Comparison of ENCODE assay signal across 8 mouse cellular contexts in the genomic region with DNA sequence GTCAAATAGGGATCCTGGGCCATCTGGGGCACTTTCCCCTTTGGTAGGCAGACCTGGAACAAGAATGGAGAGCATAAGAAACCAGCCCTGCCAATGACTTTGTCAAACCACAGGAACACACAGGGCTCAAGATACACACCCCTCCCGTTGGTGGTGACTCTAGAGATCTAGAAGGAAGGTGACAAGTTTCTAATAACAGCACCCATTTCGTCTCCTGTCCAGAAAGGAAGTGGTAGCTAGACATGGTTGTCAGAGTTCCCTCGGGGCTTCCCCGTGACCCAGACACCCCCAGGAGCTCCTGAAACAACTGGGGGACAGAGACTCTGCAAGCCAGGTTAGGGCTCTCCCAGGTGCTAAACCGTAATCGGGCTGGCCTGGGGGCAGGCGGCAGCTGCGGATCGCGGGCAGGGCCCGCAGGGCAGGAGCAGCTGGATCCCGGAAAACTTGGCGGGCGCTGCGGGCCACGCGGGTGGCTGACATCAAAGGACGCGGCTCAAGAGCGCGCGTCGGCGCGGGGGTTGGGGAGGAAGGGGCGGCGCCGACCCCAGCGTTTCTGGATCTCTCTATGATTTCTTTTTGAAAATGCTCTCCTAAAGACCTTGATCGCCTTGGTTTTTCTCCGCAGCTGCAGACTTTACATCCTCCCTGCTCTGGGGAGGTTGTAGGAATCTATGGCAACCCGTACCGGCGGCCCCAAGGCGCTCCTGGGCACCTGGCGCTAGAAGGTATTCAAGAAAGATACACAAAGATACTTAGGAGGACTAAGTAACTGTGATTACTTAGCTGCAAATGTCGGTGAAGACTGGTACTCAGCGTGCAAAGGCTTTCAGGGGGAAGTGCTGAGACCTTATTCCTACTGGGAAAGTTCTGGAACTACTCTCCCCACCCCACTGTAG.
DNase-seq lines count a peak whose midpoint lies in the region; ATAC-seq lines count a peak whose summit lies in the region.

No protein-coding gene starts in this region.

- intact Hi-C loops in heart, postnatal 14 days (cut with DNase I), result no loop called here

- peak; percentile 24 for DNase-seq in adrenal gland, adult 2 months
- DNase-seq in adrenal gland, adult 18-20 months (ENCODE audit: low spot score in 2 of 2), result no peak
- DNase-seq in right cerebral cortex, postnatal 14 days, result peak; percentile 13
- DNase-seq in right cerebral cortex, postnatal 25 days, result no peak
- DNase-seq in heart, postnatal 14 days, result peak; percentile 22
- peak; percentile 38 for DNase-seq in liver, embryonic 11.5 days (ENCODE audit: low spot score)
- peak; percentile 42 for DNase-seq in neural tube, embryonic 11.5 days (ENCODE audit: low spot score)
- no peak for DNase-seq in adipocyte (ENCODE audit: low spot score)

- 2% methylated on average over 38 of the region's 38 CpGs for WGBS in liver, embryonic 11.5 days
- WGBS in neural tube, embryonic 11.5 days, result 2% methylated on average over 38 of the region's 38 CpGs

- ATAC-seq in liver, embryonic 11.5 days (replicated peaks; ENCODE audit: low FRiP score), result no peak
- ATAC-seq in neural tube, embryonic 11.5 days (ENCODE audit: insufficient read depth, low FRiP score, low TSS enrichment), result no peak

- H3K27ac ChIP-seq in liver, embryonic 11.5 days (ENCODE audit: low read depth, low read length), result no peak overlapping the region
- no peak overlapping the region for H3K27ac ChIP-seq in neural tube, embryonic 11.5 days (ENCODE audit: low read depth, low read length)

- no peaks in the 10 kb centered on the region for H3K9me3 ChIP-seq in liver, embryonic 11.5 days (ENCODE audit: control insufficient read depth, low read length)
- H3K9me3 ChIP-seq in neural tube, embryonic 11.5 days (ENCODE audit: control insufficient read depth, low read length), result no peaks in the 10 kb centered on the region

- H3K9ac ChIP-seq in liver, embryonic 11.5 days (ENCODE audit: low read depth, low read length), result peak overlapping the region; percentile 34; the same call in 1 of the 2 replicates
- H3K9ac ChIP-seq in neural tube, embryonic 11.5 days (ENCODE audit: low read length), result peak overlapping the region; percentile 50

- H3K36me3 ChIP-seq in liver, embryonic 11.5 days (ENCODE audit: control insufficient read depth, insufficient read depth, low read length), result no peaks in the 10 kb centered on the region
- H3K36me3 ChIP-seq in neural tube, embryonic 11.5 days (ENCODE audit: control insufficient read depth, insufficient read depth, low read length), result no peaks in the 10 kb centered on the region

- H3K4me2 ChIP-seq in liver, embryonic 11.5 days, result peak overlapping the region; percentile 76
- peak overlapping the region; percentile 59 for H3K4me2 ChIP-seq in neural tube, embryonic 11.5 days (ENCODE audit: low read depth)

- H3K4me1 ChIP-seq in liver, embryonic 11.5 days (replicated peaks; ENCODE audit: control insufficient read depth, insufficient read depth, low read length), result no peaks in the 10 kb centered on the region
- H3K4me1 ChIP-seq in neural tube, embryonic 11.5 days (ENCODE audit: control insufficient read depth, insufficient read depth, low read length), result no peaks in the 10 kb centered on the region

- H3K27me3 ChIP-seq in liver, embryonic 11.5 days (replicated peaks; ENCODE audit: control insufficient read depth, insufficient read depth, low read length), result peaks cover 24% of the 10 kb centered on the region
- no peaks in the 10 kb centered on the region for H3K27me3 ChIP-seq in neural tube, embryonic 11.5 days (ENCODE audit: control insufficient read depth, insufficient read depth, low read length)

- H3K4me3 ChIP-seq in liver, embryonic 11.5 days (ENCODE audit: low read depth, low read length), result peak overlapping the region; percentile 39
- H3K4me3 ChIP-seq in neural tube, embryonic 11.5 days (ENCODE audit: low read depth, low read length), result peak overlapping the region; percentile 28

Comparison
In these comparisons a context has a peak if more than half of its experiments do, and no peak if none do; other contexts are left out.
1. DNase-seq: peak in adrenal gland, adult 2 months (single experiment), right cerebral cortex, postnatal 14 days (single experiment), heart, postnatal 14 days (2 of 2), liver, embryonic 11.5 days (single experiment) and neural tube, embryonic 11.5 days (single experiment); none in adrenal gland, adult 18-20 months (0 of 2), right cerebral cortex, postnatal 25 days (single experiment) and adipocyte (single experiment).